Mouse (Mus musculus) urinary bladder, postnatal 36 days (tissue): ENCODE measurements at regions not wholly inside any gene's neighbourhood (a gene's known extent, or its start where the extent isn't known, plus 50 kb on each side); places are given as distances from the start of the nearest gene placed in this dataset.
A peak's percentile ranks its signal among the peaks of the same experiment; 100 is the strongest.

Experiments
- DNase-seq, 2 experiments: peaks; one replicate each; pipeline ENCODE4 v3.0.0; 2022; ENCODE audit warnings: low spot score in 2 of 2, mixed read lengths in 1 of 2

GRCm38 (mm10) chr10:92232081-92232480 is 490.1 kb downstream of the Nedd1 start:
- peak in 1 of 2 experiments; percentile 3 for DNase-seq

- no peak for DNase-seq
These were observed 496.4 kb downstream of the Nedd1 start for GRCm38 (mm10) chr10:92225818-92226217.

- DNase-seq = no peak
These were observed 497.1 kb downstream of the Nedd1 start for GRCm38 (mm10) chr10:92225071-92225470.

GRCm38 (mm10) chr10:92219310-92219709 is 502.9 kb downstream of the Nedd1 start:
- DNase-seq = no peak

- DNase-seq = no peak
These were observed 551.4 kb downstream of the Nedd1 start for GRCm38 (mm10) chr10:92170856-92171255.

- DNase-seq = no peak
These were observed 556.2 kb downstream of the Nedd1 start for GRCm38 (mm10) chr10:92166057-92166456.

GRCm38 (mm10) chr10:92164991-92165390 is 557.2 kb downstream of the Nedd1 start:
- DNase-seq = no peak

- no peak for DNase-seq
These were observed 557.6 kb downstream of the Nedd1 start for GRCm38 (mm10) chr10:92164648-92164960.

GRCm38 (mm10) chr10:92163851-92164647 is 558.2 kb downstream of the Nedd1 start:
- no peak for DNase-seq

- no peak for DNase-seq
These were observed 559.1 kb downstream of the Nedd1 start for GRCm38 (mm10) chr10:92163071-92163504.

- no peak for DNase-seq
These were observed 559.7 kb downstream of the Nedd1 start for GRCm38 (mm10) chr10:92162473-92163011.

- no peak for DNase-seq
These were observed 560.7 kb downstream of the Nedd1 start for GRCm38 (mm10) chr10:92161501-92161900.

- DNase-seq = no peak
These were observed 576.0 kb downstream of the Nedd1 start for GRCm38 (mm10) chr10:92146263-92146662.

- DNase-seq = no peak
These were observed 586.7 kb downstream of the Nedd1 start for GRCm38 (mm10) chr10:92135521-92135920.

GRCm38 (mm10) chr10:92112790-92113189 is 609.4 kb downstream of the Nedd1 start:
- no peak for DNase-seq

- DNase-seq = no peak
These were observed 615.9 kb downstream of the Nedd1 start for GRCm38 (mm10) chr10:92106331-92106730.

GRCm38 (mm10) chr10:92103887-92104286 is 618.3 kb downstream of the Nedd1 start:
- DNase-seq = no peak

- DNase-seq = no peak
These were observed 619.5 kb downstream of the Nedd1 start for GRCm38 (mm10) chr10:92102755-92103154.

- DNase-seq = no peak
These were observed 624.7 kb downstream of the Nedd1 start for GRCm38 (mm10) chr10:92097562-92097961.

GRCm38 (mm10) chr10:92097081-92097480 is 625.1 kb downstream of the Nedd1 start:
- DNase-seq = no peak

- DNase-seq = no peak
These were observed 630.5 kb downstream of the Nedd1 start for GRCm38 (mm10) chr10:92091480-92092395.

- no peak for DNase-seq
These were observed 640.1 kb downstream of the Nedd1 start for GRCm38 (mm10) chr10:92082111-92082510.
